Mouse (Mus musculus) heart, embryonic 10.5 days (tissue): ENCODE measurements around the gene Hist1h2af. TPM values are rescaled to one million over a fixed set of nuclear protein-coding genes. Genes with fewer than 3 reads are reported as not detected.
"Not testable (repeated sequence)": the region's sequence is repeated elsewhere in the genome, so short reads cannot be mapped to it uniquely, and the experiment has no call there.

Experiments
- DNase-seq: peaks from one replicate; pipeline ENCODE4 v3.0.0-alpha.2; 2017; ENCODE audit warnings: low spot score
- H3K27ac ChIP-seq: fragments of 300-500 bp; sonication (generic); 2 replicates; pipeline ENCODE4 v1.5.1; 2016; ENCODE audit warnings: mild to moderate bottlenecking
- H3K27me3 ChIP-seq: fragments of 300-500 bp; sonication (generic); 2 replicates; pipeline ENCODE4 v1.6.1; 2016; ENCODE audit warnings: mild to moderate bottlenecking; ENCODE audit not compliant: poor library complexity, insufficient read depth, severe bottlenecking
- H3K36me3 ChIP-seq: fragments of 300-500 bp; sonication (generic); 2 replicates; pipeline ENCODE4 v1.6.1; 2016; ENCODE audit warnings: mild to moderate bottlenecking, moderate library complexity
- H3K4me1 ChIP-seq: fragments of 300-500 bp; sonication (generic); 2 replicates; pipeline ENCODE4 v1.6.1; 2016; ENCODE audit warnings: mild to moderate bottlenecking
- H3K4me3 ChIP-seq: fragments of 300-500 bp; sonication (generic); 2 replicates; pipeline ENCODE4 v1.5.1; 2016; ENCODE audit warnings: mild to moderate bottlenecking, moderate library complexity
- H3K9me3 ChIP-seq: fragments of 300-500 bp; sonication (generic); 2 replicates; pipeline ENCODE4 v1.6.1; 2016; ENCODE audit warnings: mild to moderate bottlenecking, moderate library complexity
- WGBS: fragments of 180-500 bp; shearing (Covaris S2); methylation state at CpG from one replicate; pipeline ENCODE4 v1.1.7; 2016; 5-methylcytosine and 5-hydroxymethylcytosine counted together
- polyA plus RNA-seq: library from polyadenylated mRNA; unstranded; fragments of >200 nt; fragmentation: Nextera tagmentation; extraction: Ambion mirVana; gene quantifications from 2 replicates; pipeline ENCODE4 v1.2.1, GENCODE M21; 2016

Gene Hist1h2af
- polyA plus RNA-seq, 1 experiment from 2014 or later, result 4.9 TPM

DNA sequence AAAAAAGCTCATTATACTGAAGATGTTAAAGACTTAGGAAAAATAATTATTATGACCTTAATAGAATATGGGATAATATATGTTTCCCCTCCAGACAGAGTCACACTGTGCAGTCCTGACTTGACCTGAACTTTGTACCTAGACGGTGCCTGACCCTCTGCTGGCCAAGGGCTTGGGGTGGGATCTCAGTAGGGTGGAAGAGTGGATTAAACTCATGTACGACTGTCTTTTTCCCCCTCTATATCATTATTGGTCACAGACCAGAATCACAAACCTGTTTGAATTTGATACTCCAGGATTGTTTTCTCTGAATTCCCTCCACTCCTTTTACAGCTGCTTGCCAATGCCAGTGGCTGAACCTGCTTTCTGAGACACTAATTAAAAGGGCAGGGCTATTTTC lies 27.0 kb downstream of the Hist1h2af start:
- DNase-seq, H3K4me3 ChIP-seq, H3K27me3 ChIP-seq, H3K9me3 ChIP-seq, H3K27ac ChIP-seq, H3K4me1 ChIP-seq, H3K36me3 ChIP-seq: not testable (repeated sequence)
- WGBS, result 44% methylated on average over 2 of the region's 2 CpGs

DNA sequence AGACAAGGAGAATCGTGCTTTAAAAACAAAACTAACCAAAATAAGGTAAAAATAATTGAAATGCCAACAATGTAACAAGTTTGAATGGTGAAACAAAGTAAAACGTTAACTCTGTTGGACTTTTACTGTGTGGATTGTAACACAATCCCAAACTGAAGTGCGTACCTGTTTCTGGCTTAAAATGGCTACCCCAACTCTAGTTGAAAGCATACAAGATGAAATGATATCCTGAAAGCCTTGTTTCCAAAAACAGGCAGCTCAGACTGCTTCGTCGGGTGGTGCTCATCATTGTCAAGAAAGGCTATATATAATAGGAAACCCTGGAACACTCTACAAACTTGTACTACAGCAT lies 27.8 kb downstream of the Hist1h2af start:
- H3K4me3 ChIP-seq, result peak overlapping the region; percentile 55
- H3K27ac ChIP-seq, H3K9me3 ChIP-seq, DNase-seq, H3K36me3 ChIP-seq, H3K27me3 ChIP-seq, H3K4me1 ChIP-seq: not testable (repeated sequence)
- WGBS, result 0% methylated on average over 2 of the region's 5 CpGs

DNA sequence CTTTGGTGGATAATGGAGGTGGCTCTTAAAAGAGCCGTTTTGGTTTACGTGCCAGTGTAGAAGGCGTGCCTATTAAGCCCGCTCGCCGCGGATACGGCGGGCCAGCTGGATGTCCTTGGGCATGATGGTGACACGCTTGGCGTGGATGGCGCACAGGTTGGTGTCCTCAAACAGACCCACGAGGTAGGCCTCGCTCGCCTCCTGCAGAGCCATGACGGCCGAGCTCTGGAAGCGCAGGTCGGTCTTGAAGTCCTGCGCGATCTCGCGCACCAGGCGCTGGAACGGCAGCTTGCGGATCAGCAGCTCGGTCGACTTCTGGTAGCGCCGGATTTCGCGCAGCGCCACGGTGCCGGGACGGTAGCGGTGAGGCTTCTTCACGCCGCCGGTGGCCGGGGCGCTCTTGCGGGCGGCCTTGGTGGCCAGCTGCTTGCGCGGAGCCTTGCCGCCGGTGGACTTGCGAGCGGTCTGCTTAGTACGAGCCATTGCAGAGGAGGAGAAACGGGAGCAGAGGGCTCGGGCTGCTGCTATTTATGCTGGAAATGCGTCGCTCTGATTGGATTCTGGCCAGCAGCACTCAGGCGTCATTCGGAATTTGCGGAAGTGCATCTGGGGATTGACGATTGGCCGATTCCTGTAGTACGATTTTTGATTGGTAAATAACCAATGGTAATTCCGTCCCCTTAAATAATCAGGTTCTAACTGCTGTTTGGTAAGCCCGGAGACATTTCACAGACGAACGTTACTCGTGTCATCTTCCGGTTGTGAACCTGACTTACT lies 28.4 kb downstream of the Hist1h2af start, which contains the start of gene Hist1h3e:
Gene Hist1h3e, minus strand, starts transcription at position 487 of the 777 bp plus-strand sequence.
- DNase-seq, result peak; percentile 98
- Histone ChIP-seq H3K4me3 (peak within 1 kb of the TSS; percentile 55), H3K27ac (peak within 1 kb of the TSS; percentile 95)
- not testable (repeated sequence) for H3K9me3 ChIP-seq, H3K4me1 ChIP-seq, H3K36me3 ChIP-seq, H3K27me3 ChIP-seq
- under 1% methylated on average over 64 of the region's 67 CpGs for WGBS

DNA sequence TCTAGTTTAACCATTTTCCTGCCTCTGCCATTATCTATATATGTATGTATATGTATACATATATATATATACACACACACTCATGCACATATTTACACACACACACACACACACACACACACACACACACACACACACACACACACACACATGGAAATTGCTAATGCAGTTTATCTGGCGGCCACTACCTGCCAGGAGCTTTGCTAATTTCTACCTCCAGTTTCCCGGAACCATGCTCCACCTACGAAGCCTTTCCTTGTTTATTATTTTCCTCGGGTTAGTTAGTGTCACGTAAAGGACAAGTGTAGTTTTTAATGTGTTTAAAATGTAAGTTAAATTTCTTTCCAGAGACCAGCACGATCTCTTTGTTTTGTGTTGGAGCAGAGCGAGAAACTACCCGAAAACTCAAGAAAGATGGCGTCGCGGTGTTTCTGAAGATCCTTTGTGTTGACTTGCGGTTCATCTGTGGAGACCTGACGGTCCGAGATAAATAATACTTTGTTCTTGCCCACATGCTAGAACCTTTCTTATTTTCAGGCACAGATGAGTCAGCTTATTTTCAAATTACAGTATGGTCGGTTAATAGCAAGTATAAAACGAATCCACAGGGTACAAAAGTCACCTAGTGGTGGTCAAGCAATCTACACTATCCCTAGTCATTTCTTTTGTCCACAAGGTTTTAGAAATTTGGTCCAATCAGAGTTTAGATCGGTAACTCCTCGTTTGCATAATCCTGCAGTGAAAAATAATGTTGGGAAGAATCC lies 29.2 kb downstream of the Hist1h2af start:
- H3K4me3 ChIP-seq, result peak overlapping the region; percentile 55
- 3% methylated on average over 18 of the region's 18 CpGs for WGBS
- H3K9me3 ChIP-seq, result no peaks in the 10 kb centered on the region
- no peaks in the 10 kb centered on the region for H3K27me3 ChIP-seq
- H3K27ac ChIP-seq, result peak overlapping the region; percentile 95
- no peak for DNase-seq
- no peaks in the 10 kb centered on the region for H3K4me1 ChIP-seq
- no peaks in the 10 kb centered on the region for H3K36me3 ChIP-seq

DNA sequence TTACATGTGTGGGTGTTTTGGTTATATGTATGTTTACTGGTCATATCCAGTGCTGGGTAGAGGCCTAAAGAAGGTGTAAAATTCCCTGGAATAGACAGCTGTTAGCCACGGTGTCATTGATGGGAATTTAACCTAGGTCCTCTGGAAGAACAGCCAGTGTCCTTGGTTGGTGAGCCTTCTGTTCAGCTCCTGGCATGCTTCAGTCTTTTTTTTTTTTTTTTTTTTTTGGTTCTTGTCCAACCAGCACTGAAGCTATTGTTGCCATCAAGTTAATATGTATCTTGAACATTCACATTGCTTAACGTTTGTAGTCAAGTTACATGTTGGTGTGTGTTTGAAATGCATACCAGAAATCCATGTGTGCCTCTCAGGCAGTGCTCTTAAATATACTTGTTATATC lies 30.8 kb downstream of the Hist1h2af start:
- Histone ChIP-seq H3K9me3 (no peaks in the 10 kb centered on the region), H3K4me3 (no peak overlapping the region), H3K27ac (peak overlapping the region; percentile 95), H3K4me1 (no peaks in the 10 kb centered on the region), H3K27me3 (no peaks in the 10 kb centered on the region), H3K36me3 (no peaks in the 10 kb centered on the region)
- WGBS, result 87% methylated on average over 2 of the region's 2 CpGs
- DNase-seq, result no peak

DNA sequence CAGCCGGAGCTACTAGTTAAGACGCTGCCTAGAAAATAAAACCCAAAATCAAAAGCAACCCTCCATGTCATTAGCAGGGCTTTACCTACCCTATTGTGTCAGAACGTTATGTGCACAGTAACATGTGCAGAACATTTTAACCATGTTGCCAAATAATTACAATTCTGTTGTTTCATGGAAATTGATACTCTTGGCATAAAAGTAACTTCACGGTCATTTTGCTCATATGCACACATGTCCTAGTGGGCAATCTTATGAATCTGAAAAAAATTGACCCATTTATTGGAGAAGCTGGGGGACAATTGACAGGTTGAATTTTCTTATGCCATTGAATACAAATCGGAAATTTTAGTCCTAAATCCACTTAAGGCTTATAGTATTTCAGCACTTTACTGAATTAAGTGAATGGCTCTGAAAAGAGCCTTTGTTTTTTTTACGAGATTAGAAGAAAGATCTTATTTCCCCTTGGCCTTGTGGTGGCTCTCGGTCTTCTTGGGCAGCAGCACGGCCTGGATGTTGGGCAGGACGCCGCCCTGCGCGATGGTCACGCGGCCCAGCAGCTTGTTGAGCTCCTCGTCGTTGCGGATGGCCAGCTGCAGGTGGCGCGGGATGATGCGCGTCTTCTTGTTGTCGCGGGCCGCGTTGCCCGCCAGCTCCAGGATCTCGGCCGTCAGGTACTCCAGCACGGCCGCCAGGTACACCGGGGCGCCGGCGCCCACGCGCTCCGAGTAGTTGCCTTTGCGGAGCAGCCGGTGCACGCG lies 36.7 kb downstream of the Hist1h2af start:
- not testable (repeated sequence) for H3K36me3 ChIP-seq, H3K4me1 ChIP-seq, H3K27me3 ChIP-seq, H3K9me3 ChIP-seq, DNase-seq
- Histone ChIP-seq H3K4me3 (peak overlapping the region; percentile 50), H3K27ac (peak overlapping the region; percentile 90)
- WGBS, result 4% methylated on average over 27 of the region's 41 CpGs

DNA sequence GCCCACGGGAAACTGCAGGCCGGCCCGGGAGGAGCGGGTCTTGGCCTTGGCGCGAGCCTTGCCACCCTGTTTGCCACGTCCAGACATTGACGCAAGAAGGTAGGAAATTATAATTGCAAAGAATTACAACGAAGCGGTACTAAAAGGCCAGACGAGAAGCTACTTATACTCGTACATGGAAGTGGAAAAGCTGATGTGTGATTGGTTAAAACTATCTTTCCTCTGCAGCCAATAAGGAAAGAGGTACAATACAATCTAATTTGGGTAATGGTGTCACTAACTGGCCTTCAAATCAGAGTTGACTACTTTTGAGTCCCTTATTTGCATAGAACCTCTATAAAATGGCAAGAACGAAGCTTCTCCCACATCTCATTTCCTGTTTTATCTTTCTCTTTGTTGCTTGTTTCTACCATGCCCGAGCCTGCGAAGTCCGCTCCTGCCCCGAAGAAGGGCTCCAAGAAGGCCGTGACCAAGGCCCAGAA lies 37.4 kb downstream of the Hist1h2af start, which contains the start of the genes Hist1h2ae and Hist1h2bg:
Gene Hist1h2ae, minus strand, starts transcription at position 199 of the 482 bp plus-strand sequence.
Gene Hist1h2bg, plus strand, starts transcription at position 375 of the 482 bp plus-strand sequence.
- peak within 1 kb of the TSS; percentile 90 for H3K27ac ChIP-seq
- peak; percentile 89 for DNase-seq
- WGBS, result under 1% methylated on average over 18 of the region's 18 CpGs

DNA sequence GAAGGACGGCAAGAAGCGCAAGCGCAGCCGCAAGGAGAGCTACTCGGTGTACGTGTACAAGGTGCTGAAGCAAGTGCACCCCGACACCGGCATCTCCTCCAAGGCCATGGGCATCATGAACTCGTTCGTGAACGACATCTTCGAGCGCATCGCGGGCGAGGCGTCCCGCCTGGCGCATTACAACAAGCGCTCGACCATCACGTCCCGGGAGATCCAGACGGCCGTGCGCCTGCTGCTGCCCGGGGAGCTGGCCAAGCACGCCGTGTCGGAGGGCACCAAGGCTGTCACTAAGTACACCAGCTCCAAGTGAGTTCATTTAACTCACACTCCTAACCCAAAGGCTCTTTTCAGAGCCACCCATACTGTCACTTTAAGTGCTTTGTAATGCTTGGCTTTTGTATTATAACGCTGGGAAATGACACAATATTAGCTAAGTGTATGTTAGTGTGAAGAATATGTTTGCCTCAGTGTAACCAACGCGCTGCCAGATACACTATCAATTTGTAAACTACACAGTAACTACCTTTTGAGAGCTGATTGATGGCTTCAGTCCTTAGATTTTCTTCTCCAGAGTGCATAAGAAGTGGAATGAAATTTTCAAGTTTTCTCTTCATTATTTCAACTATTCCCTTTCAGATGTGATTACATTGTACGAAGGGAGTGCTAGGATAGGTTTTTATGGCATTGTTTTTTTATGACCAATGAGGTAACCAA lies 38.0 kb downstream of the Hist1h2af start:
- H3K4me1 ChIP-seq, H3K27me3 ChIP-seq, H3K36me3 ChIP-seq, DNase-seq, H3K9me3 ChIP-seq: not testable (repeated sequence)
- Histone ChIP-seq H3K4me3 (peak overlapping the region; percentile 58), H3K27ac (peak overlapping the region; percentile 90)
- WGBS, result 3% methylated on average over 16 of the region's 34 CpGs

More for the DNA sequence above, 37.4 kb downstream of the Hist1h2af start, which contains the start of the genes Hist1h2ae and Hist1h2bg:
- H3K4me3 ChIP-seq, result peak within 1 kb of the TSS; percentile 58
- H3K27me3 ChIP-seq, result no peaks in the 10 kb centered on the region
- H3K36me3 ChIP-seq, result no peaks in the 10 kb centered on the region
- no peaks in the 10 kb centered on the region; the same call in 1 of the 2 replicates for H3K4me1 ChIP-seq
- H3K9me3 ChIP-seq, result no peaks in the 10 kb centered on the region

DNA sequence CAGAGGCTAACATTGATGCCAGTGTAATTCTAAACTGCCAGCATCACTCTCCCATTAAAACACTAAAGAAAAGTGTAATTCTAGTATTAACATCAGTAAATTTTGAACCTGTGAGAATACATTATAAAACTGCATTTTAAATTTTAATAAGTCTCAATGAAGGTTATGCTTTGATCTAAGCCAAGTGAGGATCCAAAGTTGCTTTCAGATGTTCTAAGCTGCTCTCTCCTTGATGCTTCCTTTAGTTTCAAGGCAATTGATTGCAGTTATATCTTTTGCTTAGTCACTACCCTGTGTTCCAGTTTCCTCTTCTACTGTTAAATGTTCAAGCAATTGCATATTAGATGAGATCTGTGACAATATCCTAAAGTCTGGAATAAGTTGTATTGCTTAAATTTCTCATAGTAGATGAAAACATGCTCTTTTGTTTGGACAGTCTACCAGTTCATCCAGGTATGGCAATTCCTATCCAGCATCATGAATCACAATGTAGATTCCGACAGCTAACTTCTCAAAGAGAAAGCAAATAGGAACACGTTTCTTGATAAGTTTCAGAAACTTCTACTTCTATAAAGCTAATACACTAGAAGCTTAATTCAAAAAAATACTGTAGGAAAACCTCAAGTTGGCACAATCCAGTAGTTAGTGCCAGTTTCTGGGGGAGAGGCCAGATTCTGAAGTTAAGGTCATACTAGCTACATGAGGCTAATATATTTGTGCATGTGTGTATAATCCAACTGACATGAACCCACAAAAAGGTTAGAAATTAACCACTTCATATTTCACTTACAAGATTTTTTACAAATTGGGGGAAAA lies 38.7 kb downstream of the Hist1h2af start:
- peaks cover 5% of the 10 kb centered on the region; the same call in 1 of the 2 replicates for H3K4me1 ChIP-seq
- H3K9me3 ChIP-seq, result no peaks in the 10 kb centered on the region
- 45% methylated on average over 2 of the region's 2 CpGs for WGBS
- no peaks in the 10 kb centered on the region for H3K36me3 ChIP-seq
- H3K4me3 ChIP-seq, result peak overlapping the region; percentile 58
- no peaks in the 10 kb centered on the region for H3K27me3 ChIP-seq
- DNase-seq, result no peak
- H3K27ac ChIP-seq, result peak overlapping the region; percentile 87

DNA sequence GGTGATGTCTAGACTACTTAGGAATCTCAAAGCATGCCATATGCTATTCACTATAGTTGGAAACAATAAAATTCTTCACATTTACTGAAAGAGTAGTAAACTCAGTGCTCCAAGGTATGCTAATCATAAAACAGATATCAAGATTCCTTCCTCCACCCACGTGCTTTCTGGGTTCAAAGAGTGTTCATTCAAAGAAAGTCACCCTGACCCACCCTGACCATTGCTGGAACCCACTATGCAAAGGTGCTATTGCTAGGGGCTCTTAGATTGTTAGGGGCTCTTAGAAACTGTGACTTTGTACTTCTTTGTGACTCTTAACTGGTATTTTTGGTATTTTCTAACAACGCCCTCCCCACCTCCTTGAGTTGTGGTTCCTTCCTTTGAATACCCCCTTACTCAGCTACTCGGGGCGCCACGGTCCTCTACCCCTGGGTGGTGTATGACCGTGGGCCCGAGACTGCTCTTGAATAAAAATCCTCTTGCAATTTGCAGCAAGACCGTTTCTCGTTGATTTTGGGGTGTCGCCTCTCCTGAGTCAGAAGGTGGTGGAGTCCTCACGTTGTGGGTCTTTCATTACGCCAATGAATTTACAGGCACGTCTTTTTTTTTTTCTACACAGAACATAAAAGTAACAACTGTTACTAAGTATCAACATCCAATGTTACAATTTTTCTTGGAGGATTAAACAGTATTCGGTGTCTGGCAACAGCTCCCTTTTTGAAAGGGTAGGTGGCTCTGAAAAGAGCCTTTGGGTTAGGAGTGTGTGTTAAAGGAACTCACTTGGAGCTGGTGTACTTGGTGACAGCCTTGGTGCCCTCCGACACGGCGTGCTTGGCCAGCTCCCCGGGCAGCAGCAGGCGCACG lies 39.6 kb downstream of the Hist1h2af start:
- not testable (repeated sequence) for H3K36me3 ChIP-seq, H3K27me3 ChIP-seq, DNase-seq, H3K9me3 ChIP-seq, H3K4me1 ChIP-seq
- peak overlapping the region; percentile 87 for H3K27ac ChIP-seq
- peak overlapping the region; percentile 58 for H3K4me3 ChIP-seq
- 13% methylated on average over 20 of the region's 20 CpGs for WGBS
